Mouse (Mus musculus) intestine, embryonic 16.5 days (tissue): ENCODE results near the gene B3galt5. TPM values are rescaled to one million over a fixed set of nuclear protein-coding genes. Genes with fewer than 3 reads are reported as not detected.

Experiments used
- polyA plus RNA-seq: library from polyadenylated mRNA; unstranded; fragments of >200 nt; fragmentation: Nextera tagmentation; extraction: Ambion mirVana; gene quantifications from 2 replicates; pipeline ENCODE4 v1.2.1, GENCODE M21; 2015

B3galt5 gene
- polyA plus RNA-seq, 1 experiment from 2014 or later, result 2.1 TPM

Other genes with a start within 250 kb of the B3galt5 start
- gene Psmg1, start 244.8 kb upstream of the B3galt5 start, polyA plus RNA-seq, result 70.8 and 76.0 TPM in 2 replicates
- 47.0 and 51.6 TPM in 2 replicates for gene Brwd1, start 153.3 kb upstream of the B3galt5 start, polyA plus RNA-seq
- 404 and 487 TPM in 2 replicates for gene Hmgn1, start 108.1 kb upstream of the B3galt5 start, polyA plus RNA-seq
- 46.9 and 53.2 TPM in 2 replicates for gene Wrb, start 90.4 kb upstream of the B3galt5 start, polyA plus RNA-seq
- 0.43 and 0.50 TPM in 2 replicates for gene Lca5l, start 43.5 kb upstream of the B3galt5 start, polyA plus RNA-seq
- 31.6 and 33.1 TPM in 2 replicates for gene Sh3bgr, start 35.4 kb upstream of the B3galt5 start, polyA plus RNA-seq
- 0.32 and 0.33 TPM in 2 replicates for gene Itgb2l, start 207.8 kb downstream of the B3galt5 start, polyA plus RNA-seq
- 42.6 and 48.1 TPM in 2 replicates for gene Pcp4, start 231.8 kb downstream of the B3galt5 start, polyA plus RNA-seq